Mouse (Mus musculus) CH12.LX (cell line): ENCODE data around the gene Adora2a. TPM values are rescaled to one million over a fixed set of nuclear protein-coding genes. Genes with fewer than 3 reads are reported as not detected.

Experiments
- DNase-seq: peaks from one replicate; pipeline ENCODE4 v3.0.0-alpha.2; 2013; ENCODE audit errors: extremely low read depth
- H3K27ac ChIP-seq: 2 replicates; pipeline ENCODE4 v1.5.1; 2012; ENCODE audit warnings: low read depth, mild to moderate bottlenecking, control low read depth, moderate library complexity; ENCODE audit not compliant: insufficient read depth
- H3K27me3 ChIP-seq: replicated peaks from 2 replicates; pipeline ENCODE3; 2012; ENCODE audit warnings: inconsistent platforms
- H3K36me3 ChIP-seq, 2 experiments: replicated peaks in 1 of 2; 2 replicates each; pipeline versions ENCODE3 to v1.6.1; 2012; ENCODE audit warnings: inconsistent platforms in 1 of 2, low read length in 1 of 2, mild to moderate bottlenecking in 1 of 2, mixed read lengths in 1 of 2, moderate library complexity in 1 of 2; ENCODE audit not compliant: control insufficient read depth in 1 of 2, insufficient read depth in 1 of 2
- H3K4me1 ChIP-seq, 2 experiments: 2 replicates each; pipeline ENCODE4 v1.6.1; 2012; ENCODE audit warnings: inconsistent platforms in 1 of 2, moderate library complexity in 1 of 2; ENCODE audit not compliant: insufficient read depth in 2 of 2, control insufficient read depth in 1 of 2
- H3K4me2 ChIP-seq: 2 replicates; pipeline ENCODE4 v1.6.1; 2012; ENCODE audit warnings: low read depth, mild to moderate bottlenecking, control low read depth; ENCODE audit not compliant: poor library complexity, insufficient read depth, severe bottlenecking
- H3K4me3 ChIP-seq, 3 experiments: fragments of 150-350 bp in 1 of 3; sonication (generic) in 1 of 3; replicated peaks in 1 of 3; 2 replicates each; pipeline versions ENCODE3 to v1.5.1; 2011 to 2012; ENCODE audit warnings: low read depth in 2 of 3, low read length in 2 of 3, mild to moderate bottlenecking in 2 of 3, moderate library complexity in 2 of 3, control low read depth in 1 of 3, improper control_type of control experiment in 1 of 3, inconsistent platforms in 1 of 3, mixed read lengths in 1 of 3; ENCODE audit not compliant: poor library complexity in 1 of 3
- H3K79me2 ChIP-seq: replicated peaks from 2 replicates; pipeline ENCODE4 v1.6.1; 2012; ENCODE audit warnings: mild to moderate bottlenecking, moderate library complexity; ENCODE audit not compliant: control insufficient read depth, poor library complexity, insufficient read depth, severe bottlenecking; ENCODE audit errors: extremely low read depth
- H3K9ac ChIP-seq: 2 replicates; pipeline ENCODE4 v1.6.1; 2012; ENCODE audit warnings: low read depth, mild to moderate bottlenecking, control low read depth, moderate library complexity; ENCODE audit not compliant: insufficient read depth
- H3K9me3 ChIP-seq: replicated peaks from 2 replicates; pipeline ENCODE3; 2012; ENCODE audit warnings: low read length, inconsistent platforms, mixed read lengths
- CHD1 ChIP-seq: IDR thresholded peaks from 2 replicates; pipeline ENCODE4 v1.6.1; 2012; ENCODE audit warnings: low read depth, low read length, improper control_type of control experiment, inconsistent platforms
- CHD2 ChIP-seq: IDR thresholded peaks from 2 replicates; pipeline ENCODE4 v1.6.1; 2011; ENCODE audit warnings: low read length, improper control_type of control experiment
- CTCF ChIP-seq, 2 experiments: IDR thresholded peaks in 1 of 2; conservative IDR thresholded peaks in 1 of 2; 2 replicates each; pipeline ENCODE4 v1.5.1; 2011 to 2012; ENCODE audit warnings: low read depth in 2 of 2, low read length in 2 of 2, improper control_type of control experiment in 1 of 2, inconsistent platforms in 1 of 2, mild to moderate bottlenecking in 1 of 2, moderate library complexity in 1 of 2
- E2F4 ChIP-seq: IDR thresholded peaks from 2 replicates; pipeline ENCODE4 v1.6.1; 2011; ENCODE audit warnings: low read depth, low read length, improper control_type of control experiment; ENCODE audit not compliant: insufficient replicate concordance
- EP300 ChIP-seq: IDR thresholded peaks from 2 replicates; pipeline ENCODE4 v1.6.1; 2011; ENCODE audit warnings: low read length, improper control_type of control experiment
- ETS1 ChIP-seq: conservative IDR thresholded peaks from 2 replicates; pipeline ENCODE4 v1.6.1; 2012; ENCODE audit warnings: low read depth, mild to moderate bottlenecking, inconsistent platforms, low read length, improper control_type of control experiment, moderate library complexity
- GABPA ChIP-seq: IDR thresholded peaks from 2 replicates; pipeline ENCODE4 v1.6.1; 2012; ENCODE audit warnings: low read depth, low read length, improper control_type of control experiment, inconsistent platforms; ENCODE audit not compliant: insufficient replicate concordance
- IRF4 ChIP-seq: IDR thresholded peaks from 2 replicates; pipeline ENCODE4 v1.6.1; 2014; ENCODE audit warnings: low read depth, mild to moderate bottlenecking, inconsistent platforms, low read length, improper control_type of control experiment
- JUN ChIP-seq: IDR thresholded peaks from 2 replicates; pipeline ENCODE4 v1.6.1; 2011; ENCODE audit warnings: low read depth, mild to moderate bottlenecking, low read length, improper control_type of control experiment, moderate library complexity; ENCODE audit not compliant: insufficient read depth
- JUND ChIP-seq: conservative IDR thresholded peaks from 2 replicates; pipeline ENCODE4 v1.6.1; 2011; ENCODE audit warnings: low read depth, low read length, improper control_type of control experiment
- KAT2A ChIP-seq: IDR thresholded peaks from 2 replicates; pipeline ENCODE4 v1.6.1; 2012; ENCODE audit warnings: low read length, improper control_type of control experiment, inconsistent platforms; ENCODE audit not compliant: insufficient replicate concordance
- MAFK ChIP-seq: IDR thresholded peaks from 2 replicates; pipeline ENCODE4 v1.6.1; 2011; ENCODE audit warnings: low read length, improper control_type of control experiment; ENCODE audit not compliant: insufficient replicate concordance
- MXI1 ChIP-seq: IDR thresholded peaks from 2 replicates; pipeline ENCODE4 v1.6.1; 2011; ENCODE audit warnings: mild to moderate bottlenecking, low read depth, low read length, improper control_type of control experiment
- MYC ChIP-seq: IDR thresholded peaks from 2 replicates; pipeline ENCODE4 v1.6.1; 2011; ENCODE audit warnings: low read depth, mild to moderate bottlenecking, improper control_type of control experiment, low read length
- NELFE ChIP-seq: IDR thresholded peaks from 2 replicates; pipeline ENCODE4 v1.6.1; 2011; ENCODE audit warnings: low read depth, low read length, improper control_type of control experiment
- PAX5 ChIP-seq: IDR thresholded peaks from 2 replicates; pipeline ENCODE4 v1.6.1; 2012; ENCODE audit warnings: low read length, inconsistent platforms, mixed read lengths
- POLR2AphosphoS2 ChIP-seq: IDR thresholded peaks from 2 replicates; pipeline ENCODE4 v1.6.1; 2011; ENCODE audit warnings: low read depth, low read length, improper control_type of control experiment
- RAD21 ChIP-seq: IDR thresholded peaks from 2 replicates; pipeline ENCODE4 v1.6.1; 2011; ENCODE audit warnings: low read depth, mild to moderate bottlenecking, low read length, improper control_type of control experiment, moderate library complexity
- SMC3 ChIP-seq: IDR thresholded peaks from 2 replicates; pipeline ENCODE4 v1.6.1; 2011; ENCODE audit warnings: low read depth, low read length, improper control_type of control experiment
- TCF12 ChIP-seq: IDR thresholded peaks from 2 replicates; pipeline ENCODE4 v1.6.1; 2014; ENCODE audit warnings: low read depth, mild to moderate bottlenecking, inconsistent platforms, low read length, improper control_type of control experiment
- UBTF ChIP-seq: IDR thresholded peaks from 2 replicates; pipeline ENCODE4 v1.6.1; 2012; ENCODE audit warnings: low read depth, mild to moderate bottlenecking, inconsistent platforms, low read length, improper control_type of control experiment, moderate library complexity
- USF1 ChIP-seq: IDR thresholded peaks from 2 replicates; pipeline ENCODE4 v1.6.1; 2014; ENCODE audit warnings: low read depth, mild to moderate bottlenecking, inconsistent platforms, low read length, improper control_type of control experiment
- USF2 ChIP-seq: conservative IDR thresholded peaks from 2 replicates; pipeline ENCODE4 v1.6.1; 2011; ENCODE audit warnings: low read depth, low read length, improper control_type of control experiment
- ZKSCAN1 ChIP-seq: IDR thresholded peaks from 2 replicates; pipeline ENCODE4 v1.6.1; 2012; ENCODE audit warnings: low read depth, inconsistent platforms, low read length, improper control_type of control experiment, borderline replicate concordance
- ZMIZ1 ChIP-seq: IDR thresholded peaks from 2 replicates; pipeline ENCODE4 v1.6.1; 2012; ENCODE audit warnings: low read depth, mild to moderate bottlenecking, inconsistent platforms, low read length, improper control_type of control experiment
- dilution Hi-C: fragments of 300-500 bp; cut with MboI; formaldehyde crosslinking; loops from 2 replicates; pipeline ENCODE4 v1.14.3; 2020; ENCODE audit warnings: low sequenced_read_pairs; ENCODE audit not compliant: extremely low pct_unique_long_range_greater_than_20kb, extremely low pct_ligation_motif_present
- in situ Hi-C: fragments of 300-500 bp; cut with MboI; formaldehyde crosslinking; loops from 3 replicates; pipeline ENCODE4 v1.14.3; 2019; ENCODE audit warnings: low sequenced_read_pairs, low pct_ligation_motif_present, low pct_unique_long_range_greater_than_20kb, mixed read lengths
- polyA plus RNA-seq: library from polyadenylated mRNA; unstranded; fragments of >175 nt; gene quantifications from 2 replicates; pipeline ENCODE4 v1.2.1, GENCODE M21; 2012; ENCODE audit warnings: low read depth; ENCODE audit not compliant: insufficient read length
- total RNA-seq, 2 experiments: library from RNA; depleted of rRNA; stranded (reverse); fragments of 300-350 nt in 1 of 2; fragments of >200 nt in 1 of 2; gene quantifications; 2 replicates each; pipeline ENCODE4 v1.2.3; 2012 to 2014

Adora2a gene
- total and polyA plus RNA-seq, 3 experiments: 3.2 to 14.4 (median 7.6) TPM

DNA sequence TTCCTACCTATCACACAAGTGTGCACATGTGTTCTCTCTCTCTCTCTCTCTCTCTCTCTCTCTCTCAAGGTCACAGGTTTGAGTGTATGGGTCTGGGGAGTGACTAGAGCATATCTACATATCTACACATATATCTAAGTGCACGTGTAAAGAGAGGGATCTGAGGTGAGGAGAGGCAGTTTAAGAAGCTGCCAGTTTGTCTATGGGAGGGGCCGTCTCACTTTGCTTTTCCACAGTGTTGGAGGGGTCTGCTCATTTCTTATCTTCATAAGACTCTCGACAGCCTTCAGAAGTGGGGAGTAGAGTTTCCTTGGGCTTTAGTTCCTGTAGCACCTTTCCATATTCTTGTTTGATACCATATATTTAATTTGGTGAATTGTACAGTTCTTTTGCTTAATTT, 23.4 kb upstream of the Adora2a start:
- in situ Hi-C loops: no loop called here
- Histone ChIP-seq H3K4me2 (no peak overlapping the region), H3K9ac (no peak overlapping the region), H3K36me3 (peaks cover 23 to 61% of the 10 kb centered on the region in 2 experiments), H3K27me3 (no peaks in the 10 kb centered on the region), H3K9me3 (no peaks in the 10 kb centered on the region), H3K79me2 (no peaks in the 10 kb centered on the region; the same call in none of the 2 replicates), H3K4me1 (peaks cover 8 to 41% of the 10 kb centered on the region in 2 experiments), H3K4me3 (no peak overlapping the region), H3K27ac (no peak overlapping the region)
- dilution Hi-C loops: no loop called here
- TF ChIP-seq GABPA: no peak
- TF ChIP-seq IRF4: no peak
- no peak for TF ChIP-seq MYC
- TF ChIP-seq JUN: no peak
- TF ChIP-seq MAFK: no peak
- TF ChIP-seq UBTF: no peak
- no peak for TF ChIP-seq JUND
- no peak for TF ChIP-seq E2F4
- TF ChIP-seq KAT2A: no peak
- TF ChIP-seq TCF12: no peak
- TF ChIP-seq USF1: no peak
- TF ChIP-seq ZMIZ1: no peak
- TF ChIP-seq NELFE: no peak
- no peak for DNase-seq

DNA sequence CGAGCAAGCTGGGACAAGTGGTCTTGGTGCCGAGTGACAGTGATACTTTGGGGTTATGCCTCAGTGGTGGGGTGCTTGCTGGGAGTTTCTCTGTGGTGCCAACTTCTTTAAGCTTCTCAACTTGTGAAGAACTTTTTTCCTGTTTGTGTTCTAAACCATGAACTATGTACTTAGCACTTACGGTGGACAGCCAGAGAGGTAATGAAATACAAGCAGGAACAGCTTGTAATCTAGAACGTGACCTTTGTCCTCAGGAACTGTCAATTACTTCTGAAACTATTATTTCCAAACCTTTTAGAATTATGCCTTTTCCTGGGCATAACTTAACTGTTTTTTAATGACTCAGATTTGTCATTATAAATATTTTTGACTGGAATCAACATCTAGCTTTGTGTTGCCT, 22.3 kb upstream of the Adora2a start:
- no peak for DNase-seq
- no peak overlapping the region for H3K4me2 ChIP-seq
- dilution Hi-C loops: no loop called here
- TF ChIP-seq POLR2AphosphoS2: no peak
- no peak for TF ChIP-seq RAD21
- TF ChIP-seq ETS1: no peak
- no peak for TF ChIP-seq CHD1
- TF ChIP-seq EP300: no peak
- no peak for TF ChIP-seq PAX5
- no peak for TF ChIP-seq ZMIZ1
- no peak for TF ChIP-seq CTCF (conservative IDR thresholded peaks at IDR 0.05 in 1 of 2, IDR thresholded peaks at IDR 0.05 in 1 of 2; ENCODE audit: low read depth in 2 of 2, low read length in 2 of 2)
- no peak for TF ChIP-seq CHD2
- no peak for TF ChIP-seq UBTF
- no peak for TF ChIP-seq SMC3
- TF ChIP-seq GABPA: no peak
- TF ChIP-seq MAFK: no peak
- TF ChIP-seq MXI1: no peak
- TF ChIP-seq USF2: no peak
- TF ChIP-seq ZKSCAN1: no peak
- no peak for TF ChIP-seq KAT2A
- no peak for TF ChIP-seq TCF12
- TF ChIP-seq, all 38 proteins: peak for 0
- Histone ChIP-seq H3K4me1 (peaks cover under 1 to 40% of the 10 kb centered on the region in 2 experiments; a peak in 3 of 4 replicates), H3K36me3 (peaks cover 24 to 72% of the 10 kb centered on the region in 2 experiments), H3K27ac (no peak overlapping the region), H3K27me3 (no peaks in the 10 kb centered on the region), H3K9me3 (no peaks in the 10 kb centered on the region), H3K4me3 (no peak overlapping the region), H3K9ac (no peak overlapping the region), H3K79me2 (no peaks in the 10 kb centered on the region; the same call in none of the 2 replicates)
- in situ Hi-C loops: no loop called here
